Mouse (Mus musculus) hindbrain, postnatal 0 days (tissue): ENCODE measurements around the gene Mbnl2. TPM values are rescaled to one million over a fixed set of nuclear protein-coding genes. Genes with fewer than 3 reads are reported as not detected.

Experiments used
- ATAC-seq: fragments of 200-750 bp; cut with Nextera tagmentation; 2 replicates; pipeline ENCODE4 v1.8.0; 2017; ENCODE audit warnings: mild to moderate bottlenecking, moderate TSS enrichment, moderate library complexity
- DNase-seq: peaks from one replicate; pipeline ENCODE4 v3.0.0-alpha.2; 2015; ENCODE audit warnings: low spot score
- H3K27ac ChIP-seq: fragments of 300-500 bp; sonication (generic); 2 replicates; pipeline ENCODE4 v1.5.1; 2014; ENCODE audit warnings: mild to moderate bottlenecking
- H3K27me3 ChIP-seq: fragments of 300-500 bp; sonication (generic); 2 replicates; pipeline ENCODE4 v1.6.1; 2014; ENCODE audit warnings: low read length, mixed read lengths; ENCODE audit not compliant: insufficient read depth
- H3K36me3 ChIP-seq: fragments of 300-500 bp; sonication (generic); 2 replicates; pipeline ENCODE4 v1.6.1; 2014; ENCODE audit warnings: low read length, mixed read lengths; ENCODE audit not compliant: insufficient read depth
- H3K4me1 ChIP-seq: fragments of 300-500 bp; sonication (generic); 2 replicates; pipeline ENCODE4 v1.6.1; 2014; ENCODE audit warnings: antibody characterized with exemption, low read length, mixed read lengths; ENCODE audit not compliant: insufficient read depth
- H3K4me2 ChIP-seq: fragments of 300-500 bp; sonication (generic); 2 replicates; pipeline ENCODE4 v1.6.1; 2014; ENCODE audit warnings: low read depth, mild to moderate bottlenecking, low read length, moderate library complexity, mixed read lengths
- H3K4me3 ChIP-seq: fragments of 300-500 bp; sonication (generic); 2 replicates; pipeline ENCODE4 v1.5.1; 2014; ENCODE audit warnings: low read length
- H3K9ac ChIP-seq: fragments of 300-500 bp; sonication (generic); replicated peaks from 2 replicates; pipeline ENCODE4 v1.6.1; 2014; ENCODE audit warnings: mild to moderate bottlenecking, low read length, moderate library complexity, mixed read lengths
- H3K9me3 ChIP-seq: fragments of 300-500 bp; sonication (generic); 2 replicates; pipeline ENCODE4 v1.6.1; 2016; ENCODE audit warnings: low read length, mixed read lengths
- CTCF ChIP-seq: IDR thresholded peaks from 2 replicates; pipeline ENCODE4 v1.5.1; 2016; ENCODE audit warnings: antibody characterized with exemption, control low read depth, low read depth
- WGBS: fragments of 180-500 bp; shearing (Covaris S2); extraction: QIAGEN DNeasy Blood & Tissue Kit; methylation state at CpG from one replicate; pipeline ENCODE4 v1.1.7; 2014; 5-methylcytosine and 5-hydroxymethylcytosine counted together
- polyA plus RNA-seq: library from polyadenylated mRNA; unstranded; fragments of >200 nt; fragmentation: Nextera tagmentation; extraction: Ambion mirVana; gene quantifications from 2 replicates; pipeline ENCODE4 v1.2.1, GENCODE M21; 2015
- total RNA-seq: library from RNA; depleted of rRNA; stranded (reverse); fragments of >200 nt; gene quantifications from 2 replicates; pipeline ENCODE4 v1.2.3, GENCODE M21; 2014

Gene Mbnl2
- total and polyA plus RNA-seq, 2 experiments from 2014 or later = 28.6 to 78.3 TPM

DNA sequence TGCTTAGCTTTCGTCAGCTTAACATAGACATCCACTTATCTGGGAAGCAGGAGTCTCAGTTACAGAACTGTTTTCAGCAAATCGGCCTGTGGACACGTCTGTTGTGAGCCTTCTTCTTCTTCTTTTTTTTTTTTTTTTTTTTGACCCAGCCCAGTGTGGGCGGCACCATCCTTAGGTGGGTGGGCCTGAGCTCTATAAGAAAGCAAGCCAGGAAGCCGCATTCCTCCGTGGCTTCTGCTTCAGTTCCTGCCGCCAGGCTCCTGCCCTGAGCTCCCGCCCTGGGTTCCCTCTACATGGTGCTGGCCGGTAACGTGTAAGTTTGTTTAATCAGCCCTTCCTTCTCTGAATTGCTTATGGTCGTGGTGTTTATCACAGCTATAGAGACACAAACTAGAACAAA lies 30.8 kb downstream of the Mbnl2 start:
- Histone ChIP-seq H3K9me3 (no peaks in the 10 kb centered on the region), H3K36me3 (no peaks in the 10 kb centered on the region), H3K9ac (no peak overlapping the region), H3K4me3 (no peak overlapping the region), H3K27me3 (no peaks in the 10 kb centered on the region), H3K27ac (no peak overlapping the region), H3K4me1 (peaks cover 18% of the 10 kb centered on the region), H3K4me2 (no peak overlapping the region)
- no peak for ATAC-seq
- TF ChIP-seq CTCF = no peak
- no peak for DNase-seq
- 75% methylated on average over 11 of the region's 11 CpGs for WGBS

DNA sequence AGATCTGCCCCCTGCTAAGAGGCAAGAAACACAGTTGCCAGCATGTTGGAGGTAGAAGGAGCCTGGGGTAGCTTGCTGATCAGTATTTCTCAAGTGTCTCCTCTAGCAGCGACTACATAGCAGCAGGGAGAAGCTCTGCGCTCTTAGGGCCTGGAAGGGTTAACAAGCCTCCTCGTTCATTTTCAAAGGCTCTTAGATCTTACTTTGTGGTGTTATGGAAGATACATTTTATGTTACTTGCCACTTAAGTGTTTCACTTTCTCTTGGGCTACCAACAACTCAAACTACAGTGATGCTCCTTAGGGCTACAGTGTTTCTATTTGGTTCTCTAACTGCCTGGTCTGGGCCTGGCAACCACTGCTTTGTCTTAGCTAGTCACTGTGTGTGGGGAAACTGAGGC lies 31.9 kb downstream of the Mbnl2 start:
- 64% methylated on average over 3 of the region's 3 CpGs for WGBS
- no peak overlapping the region for H3K27ac ChIP-seq
- no peak for ATAC-seq
- no peak overlapping the region for H3K4me2 ChIP-seq
- DNase-seq = no peak
- no peak overlapping the region for H3K9ac ChIP-seq
- no peaks in the 10 kb centered on the region for H3K36me3 ChIP-seq
- no peak for TF ChIP-seq CTCF
- H3K4me1 ChIP-seq = peaks cover 18% of the 10 kb centered on the region
- no peak overlapping the region for H3K4me3 ChIP-seq
- no peaks in the 10 kb centered on the region for H3K27me3 ChIP-seq
- no peaks in the 10 kb centered on the region for H3K9me3 ChIP-seq

GRCm38 (mm10) chr14:120307963-120308362 lies 32.5 kb downstream of the Mbnl2 start:
- Histone ChIP-seq H3K9ac (no peak overlapping the region), H3K36me3 (no peaks in the 10 kb centered on the region), H3K4me2 (no peak overlapping the region), H3K27me3 (no peaks in the 10 kb centered on the region), H3K27ac (no peak overlapping the region), H3K4me3 (no peak overlapping the region), H3K9me3 (no peaks in the 10 kb centered on the region), H3K4me1 (peaks cover 18% of the 10 kb centered on the region)
- ATAC-seq = no peak
- no peak for DNase-seq
- TF ChIP-seq CTCF = no peak
- WGBS = 60% methylated on average over 4 of the region's 4 CpGs

GRCm38 (mm10) chr14:120309691-120310090 lies 34.2 kb downstream of the Mbnl2 start:
- no peak overlapping the region for H3K27ac ChIP-seq
- 83% methylated on average over 6 of the region's 6 CpGs for WGBS
- no peaks in the 10 kb centered on the region for H3K27me3 ChIP-seq
- no peaks in the 10 kb centered on the region for H3K36me3 ChIP-seq
- peaks cover 18% of the 10 kb centered on the region for H3K4me1 ChIP-seq
- TF ChIP-seq CTCF = no peak
- H3K9me3 ChIP-seq = no peaks in the 10 kb centered on the region
- ATAC-seq (no peak), DNase-seq (peak; percentile 52)
- no peak overlapping the region for H3K4me3 ChIP-seq
- no peak overlapping the region for H3K9ac ChIP-seq
- no peak overlapping the region for H3K4me2 ChIP-seq

DNA sequence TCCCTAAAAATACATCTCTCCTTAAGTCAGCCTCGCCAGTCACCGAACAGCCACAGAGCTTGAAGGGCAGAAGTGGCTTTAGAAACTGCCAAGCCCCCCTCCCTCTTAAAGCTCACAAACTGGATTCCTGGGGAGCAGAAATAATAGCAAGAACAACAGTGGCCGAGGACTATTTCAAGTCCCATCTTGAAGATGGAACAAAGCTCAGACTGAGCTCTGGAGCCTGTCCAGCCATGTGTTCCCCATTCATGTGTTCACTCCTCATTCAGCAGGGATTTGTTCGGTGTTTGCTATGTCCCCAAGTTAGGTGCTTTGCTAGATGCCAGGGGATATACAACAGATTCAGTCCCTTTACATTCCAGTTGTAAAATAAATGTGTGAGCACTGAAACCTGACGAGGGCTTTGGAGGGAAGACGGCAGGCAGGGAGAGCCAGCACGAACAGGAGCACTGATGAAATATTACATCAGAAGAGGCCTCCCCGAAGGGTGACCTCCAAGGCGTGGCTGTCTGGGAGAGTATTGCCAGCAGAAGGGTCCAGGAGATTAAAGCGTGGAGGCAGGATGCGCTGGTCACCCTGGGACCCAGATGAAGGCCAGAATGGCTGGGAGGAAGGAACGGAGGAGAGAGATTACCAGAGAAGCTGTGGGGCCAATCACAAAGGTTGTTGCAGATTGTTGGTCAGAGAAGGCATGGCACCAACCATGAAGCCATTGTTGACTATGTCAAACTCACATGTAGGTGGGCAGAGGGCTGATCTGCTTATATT lies 36.0 kb downstream of the Mbnl2 start:
- H3K4me1 ChIP-seq = peaks cover 18% of the 10 kb centered on the region
- 45% methylated on average over 12 of the region's 12 CpGs for WGBS
- peak; percentile 42 for DNase-seq
- no peak overlapping the region for H3K4me2 ChIP-seq
- no peak overlapping the region for H3K9ac ChIP-seq
- H3K9me3 ChIP-seq = no peaks in the 10 kb centered on the region
- no peaks in the 10 kb centered on the region for H3K36me3 ChIP-seq
- H3K27ac ChIP-seq = 0 out of 2 replicates have a peak overlapping the region, but pooled peaks have one; percentile 7
- no peak overlapping the region for H3K4me3 ChIP-seq
- 0 out of 2 replicates have a peak, but pooled peaks have one; percentile 14 for ATAC-seq
- H3K27me3 ChIP-seq = no peaks in the 10 kb centered on the region
- no peak for TF ChIP-seq CTCF

GRCm38 (mm10) chr14:120312661-120313406 lies 37.4 kb downstream of the Mbnl2 start:
- Histone ChIP-seq H3K9ac (no peak overlapping the region), H3K36me3 (no peaks in the 10 kb centered on the region), H3K27ac (no peak overlapping the region), H3K4me2 (no peak overlapping the region), H3K4me3 (no peak overlapping the region), H3K27me3 (no peaks in the 10 kb centered on the region), H3K4me1 (peaks cover 18% of the 10 kb centered on the region), H3K9me3 (no peaks in the 10 kb centered on the region)
- DNase-seq (no peak), ATAC-seq (no peak)
- WGBS = 90% methylated on average over 12 of the region's 12 CpGs
- TF ChIP-seq CTCF = no peak

DNA sequence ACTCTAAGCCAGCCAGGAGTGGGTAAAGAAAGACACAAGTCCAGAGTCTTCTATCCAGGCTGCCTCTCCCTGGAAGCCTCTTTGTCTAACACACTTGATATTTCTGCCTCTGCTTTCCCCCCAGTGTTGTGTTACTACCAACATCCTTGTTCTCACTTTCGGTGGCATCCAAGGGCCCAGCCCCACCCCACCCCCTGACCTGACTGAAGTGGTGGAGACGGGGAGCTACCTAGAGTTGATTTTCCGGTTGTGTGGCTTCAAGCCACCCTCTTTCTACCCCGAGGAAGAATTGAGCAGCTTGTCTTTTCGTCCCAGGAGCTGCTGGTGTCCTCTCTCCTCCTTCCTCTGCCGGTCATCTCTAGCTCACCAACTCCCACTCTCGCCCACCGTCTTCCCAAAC lies 38.0 kb downstream of the Mbnl2 start:
- Histone ChIP-seq H3K27me3 (no peaks in the 10 kb centered on the region), H3K36me3 (no peaks in the 10 kb centered on the region), H3K9ac (no peak overlapping the region), H3K27ac (no peak overlapping the region), H3K9me3 (no peaks in the 10 kb centered on the region), H3K4me1 (peaks cover 18% of the 10 kb centered on the region), H3K4me2 (no peak overlapping the region), H3K4me3 (no peak overlapping the region)
- no peak for DNase-seq
- no peak for TF ChIP-seq CTCF
- WGBS = 93% methylated on average over 8 of the region's 8 CpGs
- no peak for ATAC-seq
